Mouse (Mus musculus) intestine, postnatal 0 days (tissue): ENCODE measurements around the gene Uhrf1bp1l. TPM values are rescaled to one million over a fixed set of nuclear protein-coding genes. Genes with fewer than 3 reads are reported as not detected.

Source experiments
- ATAC-seq: fragments of 200-750 bp; cut with Nextera tagmentation; 2 replicates; pipeline ENCODE4 v1.8.0; 2017; ENCODE audit warnings: mild to moderate bottlenecking, moderate TSS enrichment, moderate library complexity
- H3K27ac ChIP-seq: fragments of 300-500 bp; sonication (generic); 2 replicates; pipeline ENCODE4 v1.5.1; 2014; ENCODE audit warnings: mild to moderate bottlenecking, low read depth, low read length, moderate library complexity
- H3K27me3 ChIP-seq: fragments of 300-500 bp; sonication (generic); replicated peaks from 2 replicates; pipeline ENCODE4 v1.6.1; 2014; ENCODE audit warnings: low read length, mixed read lengths; ENCODE audit not compliant: control insufficient read depth, insufficient read depth
- H3K36me3 ChIP-seq: fragments of 300-500 bp; sonication (generic); 2 replicates; pipeline ENCODE4 v1.6.1; 2014; ENCODE audit warnings: mild to moderate bottlenecking, moderate library complexity; ENCODE audit not compliant: control insufficient read depth, insufficient read depth
- H3K4me1 ChIP-seq: fragments of 300-500 bp; sonication (generic); replicated peaks from 2 replicates; pipeline ENCODE4 v1.6.1; 2014; ENCODE audit warnings: antibody characterized with exemption, low read length, mixed read lengths; ENCODE audit not compliant: control insufficient read depth, insufficient read depth
- H3K4me2 ChIP-seq: fragments of 300-500 bp; sonication (generic); replicated peaks from 2 replicates; pipeline ENCODE4 v1.6.1; 2014; ENCODE audit warnings: low read depth, mild to moderate bottlenecking, moderate library complexity
- H3K4me3 ChIP-seq: fragments of 300-500 bp; sonication (generic); 2 replicates; pipeline ENCODE4 v1.5.1; 2014; ENCODE audit warnings: low read depth, low read length
- H3K9ac ChIP-seq: fragments of 300-500 bp; sonication (generic); 2 replicates; pipeline ENCODE4 v1.6.1; 2014; ENCODE audit warnings: mild to moderate bottlenecking, low read depth, low read length
- H3K9me3 ChIP-seq: fragments of 300-500 bp; sonication (generic); 2 replicates; pipeline ENCODE4 v1.6.1; 2016; ENCODE audit warnings: mixed run types; ENCODE audit not compliant: control insufficient read depth
- CTCF ChIP-seq: sonication (generic); IDR thresholded peaks from 2 replicates; pipeline ENCODE4 v1.5.1; 2016; ENCODE audit warnings: low read depth, mild to moderate bottlenecking, control low read depth, antibody characterized with exemption, moderate library complexity
- WGBS: fragments of 180-500 bp; shearing (Covaris S2); extraction: QIAGEN DNeasy Blood & Tissue Kit; methylation state at CpG from one replicate; pipeline ENCODE4 v1.1.7; 2014; 5-methylcytosine and 5-hydroxymethylcytosine counted together
- polyA plus RNA-seq: library from polyadenylated mRNA; unstranded; fragments of >200 nt; fragmentation: Nextera tagmentation; extraction: Ambion mirVana; gene quantifications from 2 replicates; pipeline ENCODE4 v1.2.1, GENCODE M21; 2015

Gene Uhrf1bp1l
- polyA plus RNA-seq, 1 experiment from 2014 or later: 8.0 TPM

GRCm38 (mm10) chr10:89765790-89766714, 21.3 kb downstream of the Uhrf1bp1l start:
- WGBS: 79% methylated on average over 11 of the region's 11 CpGs

GRCm38 (mm10) chr10:89768352-89769020, 23.7 kb downstream of the Uhrf1bp1l start:
- Histone ChIP-seq H3K36me3 (no peaks in the 10 kb centered on the region), H3K27ac (no peak overlapping the region; the same call in 1 of the 2 replicates), H3K9me3 (no peaks in the 10 kb centered on the region), H3K27me3 (no peaks in the 10 kb centered on the region), H3K9ac (no peak overlapping the region), H3K4me1 (no peaks in the 10 kb centered on the region), H3K4me2 (peak overlapping the region; percentile 53), H3K4me3 (peak overlapping the region; percentile 9; the same call in 1 of the 2 replicates)
- 43% methylated on average over 7 of the region's 7 CpGs for WGBS
- peak; percentile 79 for ATAC-seq
- TF ChIP-seq CTCF: no peak

More at GRCm38 (mm10) chr10:89765790-89766714, 21.3 kb downstream of the Uhrf1bp1l start:
- Histone ChIP-seq H3K4me2 (no peak overlapping the region), H3K4me3 (no peak overlapping the region), H3K9ac (no peak overlapping the region), H3K27me3 (no peaks in the 10 kb centered on the region), H3K9me3 (no peaks in the 10 kb centered on the region), H3K27ac (no peak overlapping the region), H3K4me1 (no peaks in the 10 kb centered on the region), H3K36me3 (no peaks in the 10 kb centered on the region)
- no peak for ATAC-seq
- TF ChIP-seq CTCF: no peak

GRCm38 (mm10) chr10:89769096-89769495, 24.3 kb downstream of the Uhrf1bp1l start:
- 28% methylated on average over 4 of the region's 4 CpGs for WGBS
- peak overlapping the region; percentile 53 for H3K4me2 ChIP-seq
- no peaks in the 10 kb centered on the region for H3K9me3 ChIP-seq
- peak overlapping the region; percentile 9; the same call in 1 of the 2 replicates for H3K4me3 ChIP-seq
- H3K36me3 ChIP-seq: no peaks in the 10 kb centered on the region
- no peaks in the 10 kb centered on the region for H3K27me3 ChIP-seq
- no peak overlapping the region for H3K27ac ChIP-seq
- peak; percentile 39; the same call in 1 of the 2 replicates for ATAC-seq
- no peak for TF ChIP-seq CTCF
- no peak overlapping the region for H3K9ac ChIP-seq
- no peaks in the 10 kb centered on the region for H3K4me1 ChIP-seq

GRCm38 (mm10) chr10:89771894-89772293, 27.1 kb downstream of the Uhrf1bp1l start:
- no peaks in the 10 kb centered on the region for H3K27me3 ChIP-seq
- no peaks in the 10 kb centered on the region for H3K36me3 ChIP-seq
- H3K27ac ChIP-seq: no peak overlapping the region
- WGBS: 29% methylated on average over 2 of the region's 2 CpGs
- no peaks in the 10 kb centered on the region for H3K9me3 ChIP-seq
- H3K4me2 ChIP-seq: no peak overlapping the region
- H3K4me3 ChIP-seq: no peak overlapping the region
- no peak for TF ChIP-seq CTCF
- H3K4me1 ChIP-seq: no peaks in the 10 kb centered on the region
- no peak overlapping the region for H3K9ac ChIP-seq
- no peak for ATAC-seq

- 94% methylated on average over 6 of the region's 6 CpGs for WGBS
- TF ChIP-seq CTCF: no peak
- H3K4me1 ChIP-seq: no peaks in the 10 kb centered on the region
- H3K4me3 ChIP-seq: no peak overlapping the region
- no peaks in the 10 kb centered on the region for H3K27me3 ChIP-seq
- ATAC-seq: no peak
- no peak overlapping the region for H3K27ac ChIP-seq
- no peaks in the 10 kb centered on the region for H3K9me3 ChIP-seq
- peaks cover 9% of the 10 kb centered on the region; the same call in 1 of the 2 replicates for H3K36me3 ChIP-seq
- H3K9ac ChIP-seq: no peak overlapping the region
- H3K4me2 ChIP-seq: no peak overlapping the region
These were observed 31.2 kb downstream of the Uhrf1bp1l start for GRCm38 (mm10) chr10:89776029-89776428.

DNA sequence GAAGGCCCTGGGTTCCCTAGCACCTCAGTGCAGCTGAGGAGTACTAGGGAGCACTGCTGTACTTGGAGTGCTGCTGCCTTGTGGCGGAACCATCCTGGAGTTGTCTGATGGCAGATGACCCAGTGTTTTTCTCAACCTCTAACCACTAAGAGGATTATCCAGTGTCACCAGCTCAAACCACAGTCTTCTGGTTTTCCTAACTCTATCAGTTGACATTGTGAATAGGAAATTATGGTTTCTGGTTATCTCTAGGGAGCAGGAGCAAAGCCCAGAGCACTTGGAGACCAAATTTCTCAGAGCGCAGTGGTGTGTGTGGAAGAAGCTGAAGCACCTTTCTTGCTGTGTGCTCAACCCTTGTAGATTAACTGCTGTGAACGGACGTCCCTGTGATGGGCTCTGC, 47.1 kb downstream of the Uhrf1bp1l start:
- no peak overlapping the region for H3K4me3 ChIP-seq
- no peak overlapping the region for H3K27ac ChIP-seq
- H3K9ac ChIP-seq: no peak overlapping the region
- no peaks in the 10 kb centered on the region for H3K9me3 ChIP-seq
- H3K4me1 ChIP-seq: no peaks in the 10 kb centered on the region
- H3K4me2 ChIP-seq: no peak overlapping the region
- ATAC-seq: no peak
- 90% methylated on average over 4 of the region's 4 CpGs for WGBS
- no peak for TF ChIP-seq CTCF
- H3K27me3 ChIP-seq: no peaks in the 10 kb centered on the region
- H3K36me3 ChIP-seq: no peaks in the 10 kb centered on the region
